Mouse (Mus musculus) testis, postnatal 10 days (tissue): ENCODE results near the gene Edn3.

Experiments
- DNase-seq: peaks from one replicate; pipeline ENCODE4 v3.0.0; 2021; ENCODE audit warnings: low spot score

Gene Edn3

GRCm38 (mm10) chr2:174796998-174797397 lies 36.6 kb downstream of the Edn3 start:
- DNase-seq = no peak

GRCm38 (mm10) chr2:174797495-174798068 lies 37.2 kb downstream of the Edn3 start:
- DNase-seq = no peak

- DNase-seq = no peak
Measured at GRCm38 (mm10) chr2:174802453-174802852, 42.0 kb downstream of the Edn3 start.

GRCm38 (mm10) chr2:174803661-174804060 lies 43.2 kb downstream of the Edn3 start:
- DNase-seq = no peak

- DNase-seq = no peak
Measured at GRCm38 (mm10) chr2:174807900-174808299, 47.5 kb downstream of the Edn3 start.

- no peak for DNase-seq
Measured at GRCm38 (mm10) chr2:174809296-174809695, 48.9 kb downstream of the Edn3 start.

- DNase-seq = no peak
Measured at GRCm38 (mm10) chr2:174813306-174813705, 52.9 kb downstream of the Edn3 start.

GRCm38 (mm10) chr2:174816163-174816562 lies 55.7 kb downstream of the Edn3 start:
- no peak for DNase-seq

GRCm38 (mm10) chr2:174820286-174820685 lies 59.9 kb downstream of the Edn3 start:
- DNase-seq = no peak

GRCm38 (mm10) chr2:174827829-174828228 lies 67.4 kb downstream of the Edn3 start:
- no peak for DNase-seq

GRCm38 (mm10) chr2:174833608-174834007 lies 73.2 kb downstream of the Edn3 start:
- no peak for DNase-seq
